Mouse (Mus musculus) cerebellum, postnatal 4 days (tissue): ENCODE data around the gene Casq1.

Source experiments
- DNase-seq, 2 experiments: peaks; one replicate each; pipeline ENCODE4 v3.0.0; 2022; ENCODE audit warnings: low spot score in 2 of 2, mixed read lengths in 1 of 2

The Casq1 gene

GRCm38 (mm10) chr1:172183056-172183455, 36.6 kb downstream of the Casq1 start:
- DNase-seq: no peak

- no peak for DNase-seq
Measured at GRCm38 (mm10) chr1:172181777-172182176, 37.9 kb downstream of the Casq1 start.

DNA sequence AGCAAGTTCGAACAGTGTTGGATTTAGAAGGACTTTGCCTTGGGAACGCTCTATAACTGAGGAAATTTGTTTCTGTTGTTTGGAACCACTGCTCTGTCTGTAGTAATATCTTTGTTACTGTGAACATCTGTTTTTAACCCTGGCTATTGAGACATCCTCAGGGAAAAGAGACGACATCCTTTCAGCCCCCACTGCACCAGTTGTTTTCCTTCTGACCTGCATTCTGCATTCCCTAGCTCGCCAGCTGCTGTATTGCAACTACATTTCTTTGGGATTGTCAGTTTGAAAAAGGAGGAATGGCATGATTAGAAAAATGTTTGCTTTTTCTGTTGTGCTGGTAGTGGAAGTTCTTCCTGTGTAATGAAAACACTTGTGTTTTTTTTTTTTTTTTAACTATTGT, 38.8 kb downstream of the Casq1 start:
- DNase-seq: no peak

DNA sequence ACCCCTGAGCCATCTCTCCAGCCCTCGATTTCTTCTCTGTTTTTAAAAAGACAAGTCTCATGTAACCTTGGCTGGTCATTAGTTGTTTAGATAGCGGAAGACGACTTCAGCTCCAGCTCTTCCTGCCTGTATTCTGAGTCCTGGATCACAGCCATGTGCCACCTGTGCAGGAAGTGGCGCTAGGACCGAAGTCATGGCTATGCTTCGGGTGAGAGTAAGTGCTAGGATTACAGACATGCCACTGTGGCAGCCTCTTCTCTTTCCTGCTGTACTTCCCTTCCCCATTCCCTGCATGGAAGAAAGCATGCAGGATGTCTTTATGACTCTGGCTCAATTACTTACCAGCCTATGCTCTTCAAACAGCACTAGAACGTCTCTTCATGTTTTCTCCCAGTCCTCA, 40.6 kb downstream of the Casq1 start:
- DNase-seq: no peak

DNA sequence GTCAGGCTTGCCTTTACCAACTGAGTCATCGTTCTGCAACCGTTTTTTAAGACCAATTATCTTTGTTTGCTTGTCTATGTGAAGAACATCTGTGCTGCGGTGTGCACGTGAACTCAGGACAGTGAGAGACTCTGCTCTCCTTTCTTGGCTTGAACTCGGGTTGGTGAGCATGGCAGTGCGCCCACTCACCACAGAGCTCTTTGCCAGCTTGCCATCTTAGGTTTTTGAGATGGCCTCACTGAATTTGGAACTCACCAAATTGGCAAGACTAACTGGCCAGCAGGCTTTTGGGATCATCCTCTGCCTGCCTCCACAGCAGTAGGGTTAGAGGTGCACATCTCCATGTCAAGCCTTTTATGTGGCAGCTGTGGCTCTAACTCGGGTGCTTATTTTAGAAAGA, 41.9 kb downstream of the Casq1 start:
- no peak for DNase-seq

- DNase-seq: no peak
Measured at GRCm38 (mm10) chr1:172173181-172173580, 46.5 kb downstream of the Casq1 start.

GRCm38 (mm10) chr1:172172381-172172780, 47.3 kb downstream of the Casq1 start:
- DNase-seq: no peak

DNA sequence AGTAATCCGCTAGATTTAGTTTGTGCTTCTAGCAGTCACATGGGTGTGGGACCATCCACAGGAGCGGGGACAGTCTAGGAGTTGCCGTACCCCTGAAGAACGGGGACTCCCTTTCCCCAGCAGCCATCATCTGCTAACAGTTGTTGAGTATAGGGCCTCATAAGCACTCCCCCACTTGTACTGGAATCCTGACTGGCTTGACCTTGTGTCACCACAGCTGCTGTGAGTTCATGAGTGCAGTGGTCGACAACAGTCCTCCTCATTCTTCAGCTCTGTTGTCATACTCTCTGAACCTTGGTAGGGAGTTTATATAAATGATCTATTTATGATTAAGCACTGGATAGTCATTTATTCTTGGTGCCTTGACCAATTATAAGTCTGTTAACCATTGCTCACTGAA, 49.9 kb downstream of the Casq1 start:
- no peak for DNase-seq

- DNase-seq: no peak
Measured at GRCm38 (mm10) chr1:172167911-172168310, 51.8 kb downstream of the Casq1 start.

GRCm38 (mm10) chr1:172162959-172163358, 56.7 kb downstream of the Casq1 start:
- no peak for DNase-seq

DNA sequence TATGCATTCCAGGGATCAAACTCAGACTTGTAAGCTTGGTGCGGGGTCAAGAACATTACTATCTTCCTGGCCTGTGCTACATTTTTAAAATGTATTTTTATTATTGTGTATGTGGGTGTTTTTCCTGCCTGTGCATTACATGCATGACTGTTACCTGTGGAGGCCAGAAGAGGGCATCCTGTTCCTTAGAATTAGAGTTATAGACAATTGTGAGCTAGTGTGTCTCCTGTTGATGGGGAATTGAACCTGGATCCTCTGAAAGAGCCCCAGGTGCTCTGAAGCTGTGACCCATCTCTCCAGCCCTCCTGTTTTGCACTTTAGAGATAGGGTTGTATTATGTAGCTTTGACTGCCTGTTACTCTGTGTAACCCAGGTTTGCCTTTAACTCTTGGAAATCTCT, 57.7 kb downstream of the Casq1 start:
- no peak for DNase-seq

DNA sequence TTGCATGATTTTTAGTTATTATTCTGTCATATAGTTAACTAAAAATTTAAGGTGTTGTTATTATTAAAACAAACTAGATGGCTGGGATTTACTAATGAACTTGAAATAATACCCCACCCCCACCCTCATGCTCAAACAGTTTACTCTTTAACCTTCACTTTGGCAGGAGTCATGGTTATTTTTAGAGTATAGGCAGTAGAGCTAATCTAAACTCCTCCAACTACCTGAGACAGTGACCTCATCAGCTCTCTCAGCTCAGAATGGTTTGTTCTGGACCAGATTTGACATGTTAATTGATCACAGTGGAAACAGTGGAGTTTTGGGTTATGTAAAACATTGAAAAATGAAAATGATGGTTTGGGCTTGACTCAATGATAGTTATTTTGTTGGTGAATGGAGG, 59.2 kb downstream of the Casq1 start:
- no peak for DNase-seq

DNA sequence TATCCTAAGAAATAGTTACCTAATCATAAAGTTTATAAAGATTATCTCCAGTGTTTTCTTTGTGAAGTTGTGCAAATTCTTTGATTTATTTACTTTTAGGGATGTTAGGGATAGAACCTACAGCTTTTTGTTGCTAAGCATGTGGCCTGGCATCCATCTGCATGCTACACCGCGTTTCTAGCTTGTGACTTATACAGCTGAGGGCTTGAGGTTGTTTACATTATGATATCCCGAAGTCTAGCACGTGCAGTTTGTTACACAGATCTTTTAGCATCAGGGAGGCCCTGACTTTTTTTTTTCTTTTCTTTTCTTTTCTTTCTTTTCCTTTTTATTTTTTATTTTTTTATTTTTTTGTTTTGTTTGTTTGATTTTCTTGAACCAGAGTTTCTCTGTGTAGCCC, 59.7 kb downstream of the Casq1 start:
- DNase-seq: no peak
